ENCODE assay signal across 9 mouse cellular contexts in genomic region chr4:128841259-128841658, GRCm38 (mm10). TPM values are rescaled to one million over a fixed set of nuclear protein-coding genes. Genes with fewer than 3 reads are reported as not detected.
DNase-seq lines count a peak whose midpoint lies in the region; ATAC-seq and TF ChIP-seq lines count a peak whose summit lies in the region.
"Had no signal": no experiment of that assay in that cellular context is flagged by ENCODE, and none has a peak within 500 bp of the region (broad histone marks: within the 10 kb centered on the region; RNA-seq: fewer than 3 reads in every experiment).

No protein-coding gene starts in this region.

- H3K4me3 ChIP-seq in kidney, embryonic 15.5 days (replicated peaks), result no peak overlapping the region
- no peak overlapping the region for H3K4me3 ChIP-seq in embryonic facial prominence, embryonic 13.5 days
- H3K4me3 ChIP-seq in hindbrain, postnatal 0 days (ENCODE audit: low read length), result no peak overlapping the region
- no peak overlapping the region for H3K4me3 ChIP-seq in cerebellum, adult 2 months (replicated peaks; ENCODE audit: insufficient read depth, low read depth, low read length)

- H3K9ac ChIP-seq in kidney, embryonic 15.5 days, result no peak overlapping the region
- no peak overlapping the region for H3K9ac ChIP-seq in embryonic facial prominence, embryonic 13.5 days
- no peak overlapping the region for H3K9ac ChIP-seq in hindbrain, postnatal 0 days (replicated peaks; ENCODE audit: low read length)

- H3K4me1 ChIP-seq in kidney, embryonic 15.5 days, result peaks cover 59% of the 10 kb centered on the region
- H3K4me1 ChIP-seq in embryonic facial prominence, embryonic 13.5 days, result peaks cover 37% of the 10 kb centered on the region
- peaks cover 13% of the 10 kb centered on the region for H3K4me1 ChIP-seq in hindbrain, postnatal 0 days (ENCODE audit: insufficient read depth, low read length)
- no peaks in the 10 kb centered on the region for H3K4me1 ChIP-seq in cerebellum, adult 2 months (ENCODE audit: control insufficient read depth, insufficient read depth, low read length)

- TF ChIP-seq POLR2A in cerebellum, adult 2 months (IDR thresholded peaks at IDR 0.05; ENCODE audit: borderline replicate concordance, insufficient read depth, low read length), result no peak

- 62% methylated on average over 8 of the region's 8 CpGs for WGBS in kidney, embryonic 15.5 days
- 65% methylated on average over 8 of the region's 8 CpGs for WGBS in embryonic facial prominence, embryonic 13.5 days
- 13% methylated on average over 8 of the region's 8 CpGs for WGBS in hindbrain, postnatal 0 days
- 25% methylated on average over 8 of the region's 8 CpGs for WGBS in cerebellum, adult 2 months

- no peak for DNase-seq in kidney, adult 9 months
- DNase-seq in right cerebral cortex, adult 18-20 months, result peak; percentile 9
- no peak for DNase-seq in right cerebral cortex, postnatal 36 days (ENCODE audit: low spot score in 2 of 2)
- DNase-seq in hindbrain, postnatal 0 days (ENCODE audit: low spot score), result peak; percentile 60
- no peak for DNase-seq in thymus, postnatal 36 days
- DNase-seq in cerebellum, adult 2 months, result no peak
- DNase-seq: layer of hippocampus, postnatal 36 days had no signal

- H3K36me3 ChIP-seq in kidney, embryonic 15.5 days, result no peaks in the 10 kb centered on the region
- H3K36me3 ChIP-seq in embryonic facial prominence, embryonic 13.5 days, result no peaks in the 10 kb centered on the region
- no peaks in the 10 kb centered on the region for H3K36me3 ChIP-seq in hindbrain, postnatal 0 days (ENCODE audit: insufficient read depth, low read length)

- no peaks in the 10 kb centered on the region for H3K27me3 ChIP-seq in kidney, embryonic 15.5 days
- H3K27me3 ChIP-seq in embryonic facial prominence, embryonic 13.5 days, result no peaks in the 10 kb centered on the region
- H3K27me3 ChIP-seq in hindbrain, postnatal 0 days (ENCODE audit: insufficient read depth, low read length), result no peaks in the 10 kb centered on the region
- no peaks in the 10 kb centered on the region for H3K27me3 ChIP-seq in cerebellum, adult 2 months (ENCODE audit: control insufficient read depth, insufficient read depth, low read length)

- no peak for TF ChIP-seq CTCF in hindbrain, postnatal 0 days (IDR thresholded peaks at IDR 0.05; ENCODE audit: low read depth)
- TF ChIP-seq CTCF in cerebellum, adult 2 months (IDR thresholded peaks at IDR 0.05; ENCODE audit: borderline replicate concordance, insufficient read depth, low read depth, low read length), result no peak

- ATAC-seq in kidney, embryonic 15.5 days (replicated peaks; ENCODE audit: low FRiP score), result no peak
- no peak for ATAC-seq in embryonic facial prominence, embryonic 13.5 days (ENCODE audit: insufficient number of reproducible peaks, insufficient read depth, low FRiP score, low TSS enrichment, low read depth)
- ATAC-seq in hindbrain, postnatal 0 days, result peak; percentile 79

- peak overlapping the region; percentile 93 for H3K27ac ChIP-seq in kidney, embryonic 15.5 days
- H3K27ac ChIP-seq in embryonic facial prominence, embryonic 13.5 days, result 0 out of 2 replicates have a peak overlapping the region, but pooled peaks have one; percentile 51
- H3K27ac ChIP-seq in hindbrain, postnatal 0 days, result peak overlapping the region; percentile 54; the same call in 1 of the 2 replicates
- H3K27ac ChIP-seq in cerebellum, adult 2 months (ENCODE audit: insufficient read depth, low read length), result no peak overlapping the region

- H3K9me3 ChIP-seq in kidney, embryonic 15.5 days (replicated peaks), result no peaks in the 10 kb centered on the region
- H3K9me3 ChIP-seq in embryonic facial prominence, embryonic 13.5 days, result no peaks in the 10 kb centered on the region
- H3K9me3 ChIP-seq in hindbrain, postnatal 0 days (ENCODE audit: low read length), result no peaks in the 10 kb centered on the region

- H3K4me2 ChIP-seq in kidney, embryonic 15.5 days, result no peak overlapping the region
- H3K4me2 ChIP-seq in embryonic facial prominence, embryonic 13.5 days, result no peak overlapping the region
- H3K4me2 ChIP-seq in hindbrain, postnatal 0 days (ENCODE audit: low read depth, low read length), result no peak overlapping the region

RNA-seq across cellular contexts. Expression of gene Zfp362, which starts 35.4 kb away (rescaled TPM):
- polyA plus RNA-seq in kidney, embryonic 15.5 days (2015; fragmentation: Nextera tagmentation; extraction: Ambion mirVana), result 37.5 and 43.8 TPM in 2 replicates
- polyA plus RNA-seq in embryonic facial prominence, embryonic 13.5 days (2015; fragmentation: Nextera tagmentation; extraction: Ambion mirVana), result 50.2 and 51.7 TPM in 2 replicates
- 25.6 and 35.7 TPM in 2 replicates for total RNA-seq in hindbrain, postnatal 0 days (2014; rRNA removed)
- polyA plus RNA-seq in hindbrain, postnatal 0 days (2015; fragmentation: Nextera tagmentation; extraction: Ambion mirVana), result 23.3 and 24.9 TPM in 2 replicates
- 24.8 and 25.5 TPM in 2 replicates for polyA plus RNA-seq in cerebellum, adult 2 months (2012; rRNA removed)

RNA-seq across cellular contexts. Expression of gene Trim62, which starts 42.1 kb away (rescaled TPM):
- polyA plus RNA-seq in kidney, embryonic 15.5 days (2015; fragmentation: Nextera tagmentation; extraction: Ambion mirVana), result 6.8 and 7.1 TPM in 2 replicates
- 8.2 and 11.0 TPM in 2 replicates for polyA plus RNA-seq in embryonic facial prominence, embryonic 13.5 days (2015; fragmentation: Nextera tagmentation; extraction: Ambion mirVana)
- total RNA-seq in hindbrain, postnatal 0 days (2014; rRNA removed), result 30.8 and 33.4 TPM in 2 replicates
- polyA plus RNA-seq in hindbrain, postnatal 0 days (2015; fragmentation: Nextera tagmentation; extraction: Ambion mirVana), result 23.4 and 27.9 TPM in 2 replicates
- polyA plus RNA-seq in cerebellum, adult 2 months (2012; rRNA removed), result 107 and 129 TPM in 2 replicates

Comparison
In these comparisons a context has a peak if more than half of its experiments do, and no peak if none do; other contexts are left out.
1. DNase-seq: peak in right cerebral cortex, adult 18-20 months (single experiment) and hindbrain, postnatal 0 days (single experiment); none in kidney, adult 9 months (single experiment), right cerebral cortex, postnatal 36 days (0 of 2), thymus, postnatal 36 days (0 of 2) and cerebellum, adult 2 months (0 of 2).